Mouse (Mus musculus) layer of hippocampus, adult 2 months (tissue): ENCODE measurements at regions not wholly inside any gene's neighbourhood (a gene's known extent, or its start where the extent isn't known, plus 50 kb on each side); places are given as distances from the start of the nearest gene placed in this dataset.
"Not testable (repeated sequence)": the region's sequence is repeated elsewhere in the genome, so short reads cannot be mapped to it uniquely, and the experiment has no call there.

ENCODE experiments used
- DNase-seq, 2 experiments: peaks; one replicate each; pipeline ENCODE4 v3.0.0; 2022; ENCODE audit warnings: low spot score in 2 of 2
- H3K27ac ChIP-seq: fragments of 200-600 bp; 2 replicates; pipeline ENCODE4 v1.8.1; 2022
- H3K4me3 ChIP-seq: fragments of 200-600 bp; 2 replicates; pipeline ENCODE4 v1.8.1; 2022; ENCODE audit warnings: mild to moderate bottlenecking
- CTCF ChIP-seq: fragments of 200-600 bp; conservative IDR thresholded peaks from 2 replicates; pipeline ENCODE4 v1.8.1; 2022; ENCODE audit warnings: antibody characterized with exemption, mild to moderate bottlenecking, moderate library complexity

DNA sequence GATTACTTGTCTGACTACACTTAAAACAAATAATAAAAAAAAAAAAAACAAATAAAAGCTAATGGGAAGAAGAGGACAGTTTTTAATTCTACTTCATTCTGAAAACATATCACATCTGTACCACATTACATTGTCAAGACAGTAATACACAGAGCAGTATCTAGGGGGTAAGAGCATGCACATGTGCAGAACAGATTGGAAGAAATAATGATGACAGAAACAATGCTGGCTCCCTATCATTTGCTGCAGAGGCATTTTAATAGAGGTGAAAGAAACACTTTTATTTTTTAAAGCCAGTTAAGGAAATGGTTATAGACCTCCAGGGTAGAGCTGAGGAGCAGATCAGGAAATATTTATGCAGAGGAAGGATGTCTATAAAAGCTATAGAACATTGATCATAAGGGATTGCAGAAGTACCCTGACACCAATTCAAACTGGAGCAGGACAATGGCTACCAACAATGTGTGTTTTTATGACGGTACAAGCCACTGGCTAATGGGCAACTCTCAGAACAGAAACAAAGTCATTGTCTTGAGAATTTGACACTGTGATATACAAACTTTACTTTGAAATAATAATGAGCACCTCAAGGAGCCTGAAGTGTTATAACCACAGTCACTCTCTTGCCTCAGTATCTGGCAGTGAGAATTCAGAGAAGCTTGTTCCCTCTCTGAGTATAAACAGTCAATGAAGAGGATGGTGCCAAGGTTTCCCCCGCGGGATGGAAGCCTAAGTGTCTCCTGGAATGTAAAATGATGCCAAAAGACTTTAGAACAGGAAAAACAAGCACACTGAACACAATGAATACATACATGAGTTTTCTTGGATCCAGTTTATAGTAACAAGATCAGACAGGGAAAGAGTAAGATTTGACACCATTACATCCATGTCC lies 425.1 kb upstream of the Nova1 start:
- no peak overlapping the region for H3K4me3 ChIP-seq
- H3K27ac ChIP-seq, result no peak overlapping the region
- no peak for DNase-seq
- TF ChIP-seq CTCF, result no peak

DNA sequence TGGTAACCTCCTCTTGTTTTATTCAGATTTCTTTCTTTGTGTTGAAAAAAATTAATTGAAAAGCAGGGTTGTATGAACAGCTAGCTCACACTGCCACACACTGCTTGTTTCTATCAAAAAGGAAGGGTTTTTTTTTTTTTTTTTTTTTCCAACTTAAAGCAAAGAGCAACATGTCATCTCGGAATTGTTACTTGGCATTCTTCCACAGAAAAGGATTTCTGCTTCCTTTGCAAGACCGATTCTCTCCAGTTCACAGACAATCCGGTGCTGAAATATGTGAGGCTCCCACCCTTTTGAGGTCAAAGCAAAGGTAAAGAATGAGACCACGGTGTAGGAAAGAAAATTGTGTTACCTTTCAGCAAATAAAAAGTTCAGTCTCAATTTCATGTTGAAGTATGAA lies 401.3 kb upstream of the Nova1 start:
- no peak overlapping the region for H3K4me3 ChIP-seq
- no peak overlapping the region for H3K27ac ChIP-seq
- no peak for TF ChIP-seq CTCF
- no peak for DNase-seq

DNA sequence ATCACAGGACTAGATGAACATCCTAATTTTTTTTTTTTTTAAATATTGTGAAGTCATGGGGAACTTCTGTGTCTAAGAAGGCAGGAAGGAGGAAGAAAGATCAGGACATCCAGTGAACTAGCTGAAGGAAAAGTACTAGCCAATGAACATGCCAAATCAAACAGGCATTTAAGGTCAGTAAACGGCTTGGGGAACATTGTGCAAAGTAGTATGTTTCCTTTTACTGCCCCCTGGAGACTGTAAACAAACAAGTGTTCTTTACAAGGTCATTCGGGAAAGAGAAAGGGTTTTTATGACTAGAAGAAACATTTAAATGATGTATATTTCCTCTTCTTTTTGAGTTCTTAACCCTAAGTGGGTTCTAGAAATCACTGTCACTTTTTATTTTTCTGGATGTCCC lies 400.6 kb upstream of the Nova1 start:
- Histone ChIP-seq H3K27ac (no peak overlapping the region), H3K4me3 (no peak overlapping the region)
- peak; percentile 55 for TF ChIP-seq CTCF
- no peak for DNase-seq

DNA sequence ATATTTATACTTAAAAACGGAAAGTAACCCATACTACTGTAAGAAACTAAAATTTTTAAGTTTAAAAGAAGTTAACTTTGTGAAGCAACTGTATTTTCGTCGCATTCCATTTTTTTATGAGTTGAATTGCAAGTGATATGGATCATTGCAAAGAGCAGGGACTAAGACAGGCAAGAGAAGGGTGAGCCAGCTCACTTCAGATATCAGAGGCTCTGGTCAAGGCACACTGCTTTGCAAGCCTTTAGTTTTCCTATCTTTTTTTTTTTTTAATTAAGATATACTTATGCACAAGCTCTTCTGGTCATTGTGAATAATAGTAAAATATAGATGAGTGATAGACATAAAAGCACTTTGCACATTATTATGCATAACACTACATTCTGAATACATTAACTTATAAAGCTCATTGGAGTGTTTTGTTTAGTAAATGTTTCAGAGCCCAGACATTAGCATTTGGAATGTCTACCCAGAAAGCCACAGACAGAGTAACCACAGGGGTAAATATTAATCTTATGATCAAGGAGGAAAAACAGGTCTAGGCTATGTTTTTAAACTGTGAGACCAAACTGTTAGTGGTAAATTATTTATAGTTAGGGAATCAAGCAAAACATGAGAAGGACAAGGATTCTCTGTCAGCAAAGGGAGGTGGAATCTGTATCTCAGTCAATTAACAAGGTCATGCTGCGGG lies 392.8 kb upstream of the Nova1 start:
- no peak for TF ChIP-seq CTCF
- no peak overlapping the region for H3K27ac ChIP-seq
- DNase-seq, result no peak
- no peak overlapping the region for H3K4me3 ChIP-seq

DNA sequence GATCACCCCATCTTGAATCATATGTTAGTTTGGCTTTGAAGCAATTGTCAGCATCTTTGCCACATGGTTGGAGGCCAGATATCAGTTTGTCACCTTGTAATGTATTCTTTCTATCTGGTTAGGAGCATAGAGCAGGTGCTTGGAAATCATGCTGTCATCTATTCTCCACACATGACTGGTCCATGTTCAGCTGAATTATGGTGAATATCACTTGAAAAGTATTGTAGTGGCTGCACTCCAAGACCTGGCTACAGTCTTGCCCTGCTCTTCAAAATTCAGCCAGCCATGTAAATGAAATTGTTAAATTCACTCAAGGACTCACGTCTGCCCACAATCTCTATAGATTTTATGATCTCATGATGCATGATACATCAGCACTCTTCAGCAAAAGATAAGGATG lies 384.2 kb upstream of the Nova1 start:
- no peak for DNase-seq
- TF ChIP-seq CTCF, result no peak
- Histone ChIP-seq H3K4me3 (no peak overlapping the region), H3K27ac (no peak overlapping the region)

DNA sequence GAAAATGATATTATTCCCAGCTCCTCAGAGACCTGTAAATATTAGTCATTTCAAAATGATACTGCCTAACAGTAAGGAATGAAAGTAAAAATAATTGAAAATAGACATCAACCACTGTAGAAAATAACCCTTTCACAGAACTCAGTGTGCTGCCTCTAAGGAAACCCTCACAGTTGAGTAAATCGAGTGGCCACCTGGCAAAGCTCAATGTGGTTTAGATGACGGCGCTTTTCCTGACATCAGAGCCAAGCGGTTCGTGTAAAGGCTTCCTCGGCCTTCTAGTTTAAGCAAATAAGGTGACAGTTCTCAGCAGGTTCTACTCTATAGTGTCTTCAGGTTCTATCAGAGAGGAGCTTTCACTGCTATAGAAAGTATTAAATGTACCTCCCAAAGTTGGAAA lies 379.9 kb upstream of the Nova1 start:
- H3K4me3 ChIP-seq, result no peak overlapping the region
- no peak for TF ChIP-seq CTCF

DNA sequence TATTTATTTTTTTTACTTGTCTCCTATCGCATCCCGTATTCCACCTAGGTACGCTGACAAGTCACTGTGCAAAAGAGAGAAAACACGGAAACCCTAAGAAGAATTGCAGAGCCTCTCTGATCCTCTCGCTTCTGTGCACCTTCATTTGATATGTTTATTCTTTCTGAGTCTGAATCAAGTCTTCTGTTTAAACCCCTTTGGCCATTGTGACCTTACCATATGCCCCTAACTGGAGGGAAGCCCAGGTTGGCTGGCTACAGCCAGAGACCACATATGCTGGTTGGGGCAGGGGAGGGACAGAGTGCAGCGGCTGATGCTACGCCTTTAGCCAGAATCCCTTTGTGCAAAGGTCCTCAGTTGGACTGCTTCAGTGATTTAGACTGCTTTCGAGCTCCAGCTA lies 346.0 kb upstream of the Nova1 start:
- peak; percentile 1 to 11 for DNase-seq
- H3K27ac ChIP-seq, result peak overlapping the region; percentile 44
- peak overlapping the region; percentile 49 for H3K4me3 ChIP-seq
- TF ChIP-seq CTCF, result no peak

More for the DNA sequence above, 379.9 kb upstream of the Nova1 start:
- H3K27ac ChIP-seq, result no peak overlapping the region
- no peak for DNase-seq

DNA sequence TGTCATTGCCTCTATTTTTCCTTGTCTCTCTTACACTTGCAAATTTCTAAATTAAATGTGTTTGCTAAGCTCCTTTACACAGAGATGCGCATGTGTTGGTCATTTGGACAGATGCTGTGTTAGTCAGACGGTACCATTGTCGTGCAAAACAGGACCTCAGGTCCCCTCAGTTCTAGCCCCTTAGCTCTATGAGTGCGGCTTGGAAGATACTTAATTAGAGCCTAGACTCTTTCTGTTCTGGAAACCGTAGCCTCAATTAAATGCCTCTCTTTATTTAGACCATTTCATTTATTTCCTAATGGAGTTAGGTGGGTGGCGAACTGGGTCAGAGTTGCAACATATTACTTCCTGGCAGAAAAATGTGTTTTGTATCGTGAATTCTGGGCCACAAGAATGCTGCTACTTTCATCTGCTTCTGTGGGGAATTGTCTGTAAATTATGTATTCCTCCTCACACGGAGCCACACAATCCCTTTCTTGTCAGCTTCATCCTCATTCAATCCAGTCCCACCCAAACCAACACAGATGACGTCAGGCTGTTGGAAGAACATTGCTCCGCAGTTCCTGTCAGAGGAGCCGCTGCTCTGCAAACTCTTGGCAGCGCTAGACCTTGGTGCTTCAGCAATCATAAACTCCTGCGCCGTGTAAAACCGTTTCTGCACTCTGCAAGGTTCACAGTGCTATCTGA lies 345.4 kb upstream of the Nova1 start:
- DNase-seq, result peak; percentile 55 to 71
- Histone ChIP-seq H3K27ac (peak overlapping the region; percentile 44), H3K4me3 (peak overlapping the region; percentile 49)
- 0 out of 2 replicates have a peak, but pooled peaks have one; percentile 13 for TF ChIP-seq CTCF

DNA sequence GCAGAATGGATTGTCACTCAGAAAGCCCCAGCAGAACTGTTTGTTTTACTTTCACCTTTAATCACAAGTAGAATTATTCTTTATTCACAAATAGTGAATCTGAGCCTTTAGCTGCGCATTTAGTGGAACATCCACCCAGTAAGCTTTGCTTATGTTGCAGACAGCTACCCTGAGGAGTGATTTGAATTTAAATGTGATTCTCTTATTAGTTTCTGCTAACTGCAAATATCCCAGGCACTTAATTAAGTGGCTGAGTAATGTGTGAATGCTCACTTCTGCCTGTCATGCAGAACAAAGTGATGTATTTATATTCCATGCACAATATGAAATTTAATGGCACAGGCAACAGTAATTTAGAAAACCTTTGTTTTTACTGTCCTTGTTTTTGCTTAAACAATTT lies 344.4 kb upstream of the Nova1 start:
- TF ChIP-seq CTCF, result no peak
- Histone ChIP-seq H3K27ac (peak overlapping the region; percentile 61), H3K4me3 (peak overlapping the region; percentile 3; the same call in 1 of the 2 replicates)
- DNase-seq, result no peak

DNA sequence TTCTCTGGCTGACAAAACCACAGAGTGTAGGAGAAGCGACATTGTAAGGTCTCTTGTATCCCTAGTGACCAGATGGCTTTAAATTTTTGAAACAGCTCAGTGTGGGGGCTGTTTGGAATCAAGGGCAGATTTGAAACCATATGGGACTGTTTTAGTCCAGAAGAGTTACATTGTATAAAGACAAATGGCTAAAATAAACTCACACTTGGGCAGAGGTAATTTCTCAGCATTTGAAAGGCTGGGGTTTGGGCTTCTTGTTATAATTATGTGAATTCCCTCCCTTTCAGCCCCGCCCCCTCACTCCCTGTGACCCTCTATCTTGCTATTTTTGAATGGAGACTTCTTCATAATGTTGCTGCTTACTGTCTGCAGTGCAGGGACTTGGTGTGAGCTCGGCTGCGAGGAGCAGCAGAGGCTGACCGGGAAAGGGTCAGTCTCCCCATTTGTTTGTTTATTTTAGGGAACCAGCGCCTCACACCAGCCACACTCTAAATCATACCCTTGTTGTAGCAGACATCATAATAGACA lies 344.0 kb upstream of the Nova1 start:
- Histone ChIP-seq H3K4me3 (peak overlapping the region; percentile 3; the same call in 1 of the 2 replicates), H3K27ac (peak overlapping the region; percentile 61)
- no peak for TF ChIP-seq CTCF
- DNase-seq, result peak; percentile 11 to 42

DNA sequence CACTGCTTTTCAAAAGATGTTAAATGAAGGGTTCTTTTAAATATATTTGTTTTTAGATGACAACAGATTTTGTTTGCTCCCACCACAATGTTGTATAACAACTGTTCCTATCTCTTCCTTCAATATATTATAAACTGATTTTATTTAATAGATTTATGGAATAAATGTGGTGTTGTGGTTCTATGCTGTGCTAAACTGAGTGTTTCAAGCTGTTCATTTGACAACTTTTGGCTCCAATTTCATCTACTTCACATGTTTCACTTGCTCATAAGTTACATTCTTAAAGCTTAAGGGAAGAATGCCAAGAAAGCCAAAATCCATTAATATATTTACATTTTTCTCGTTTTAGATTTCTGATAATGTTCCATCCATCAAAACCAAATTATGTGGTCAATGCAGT lies 341.9 kb upstream of the Nova1 start:
- no peak overlapping the region for H3K27ac ChIP-seq
- no peak overlapping the region for H3K4me3 ChIP-seq
- DNase-seq, result no peak
- TF ChIP-seq CTCF, result no peak

DNA sequence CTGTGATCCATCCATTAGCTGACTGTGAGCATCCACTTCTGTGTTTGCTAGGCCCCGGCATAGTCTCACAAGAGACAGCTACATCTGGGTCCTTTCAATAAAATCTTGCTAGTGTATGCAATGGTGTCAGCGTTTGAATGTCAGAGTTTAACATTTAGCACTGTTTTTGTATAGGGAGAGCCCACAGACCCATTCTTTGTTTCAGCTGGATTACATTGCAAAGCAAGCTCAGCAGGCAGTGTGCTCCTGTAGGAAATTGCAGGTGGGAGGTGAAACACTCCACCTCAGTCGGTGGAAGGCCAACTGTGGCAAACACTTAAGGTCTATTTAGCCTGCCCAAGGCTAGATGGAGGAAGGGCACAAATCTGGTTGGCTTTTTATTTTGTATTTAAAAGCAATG lies 337.2 kb upstream of the Nova1 start:
- not testable (repeated sequence) for H3K4me3 ChIP-seq, H3K27ac ChIP-seq, DNase-seq

DNA sequence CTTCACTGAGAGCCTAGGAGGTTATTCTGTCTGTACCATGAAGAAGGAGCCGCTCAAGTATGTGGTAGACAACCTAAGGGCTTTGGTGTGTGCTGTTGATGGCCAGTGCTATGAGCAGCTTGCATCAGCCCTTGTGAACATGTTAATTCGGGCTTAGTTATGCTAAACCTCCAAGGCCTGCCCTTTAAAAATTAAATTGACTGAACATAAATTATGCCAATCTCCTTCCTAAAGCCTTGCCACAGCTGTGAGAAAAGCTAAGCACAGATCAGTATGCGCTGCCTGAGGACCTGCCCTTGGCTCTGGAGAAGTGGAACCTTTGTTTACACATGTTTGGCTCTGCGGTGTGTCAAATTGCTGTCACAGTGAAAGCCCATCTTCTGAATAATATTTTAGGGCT lies 321.9 kb upstream of the Nova1 start:
- DNase-seq, result no peak
- H3K27ac ChIP-seq, result no peak overlapping the region
- no peak overlapping the region for H3K4me3 ChIP-seq
- TF ChIP-seq CTCF, result no peak
